Mouse (Mus musculus) large intestine, adult 2 months (tissue): ENCODE data around the gene Kcnd3. TPM values are rescaled to one million over a fixed set of nuclear protein-coding genes. Genes with fewer than 3 reads are reported as not detected.

Source experiments
- DNase-seq: peaks from one replicate; pipeline ENCODE4 v3.0.0-alpha.2; 2012; ENCODE audit warnings: low read depth, low spot score
- WGBS: fragments of 180-500 bp; shearing (Covaris S2); methylation state at CpG from one replicate; pipeline ENCODE4 v1.1.7; 2018; 5-methylcytosine and 5-hydroxymethylcytosine counted together
- polyA plus RNA-seq: library from polyadenylated mRNA; depleted of rRNA; stranded (reverse); fragments of >200 nt; gene quantifications from 2 replicates; pipeline ENCODE4 v1.2.3, GENCODE M21; 2012; rRNA removed

Gene Kcnd3
- polyA plus RNA-seq, 1 experiment: 0.62 TPM

- WGBS: 65% methylated on average over 7 of the region's 7 CpGs
- DNase-seq: no peak
Observed at GRCm38 (mm10) chr3:105707590-105707989, 255.5 kb downstream of the Kcnd3 start.

- DNase-seq: no peak
- 53% methylated on average over 6 of the region's 6 CpGs for WGBS
Observed at GRCm38 (mm10) chr3:105710246-105710645, 258.1 kb downstream of the Kcnd3 start.

GRCm38 (mm10) chr3:105711741-105712140, 259.6 kb downstream of the Kcnd3 start:
- WGBS: 63% methylated on average over 7 of the region's 7 CpGs
- no peak for DNase-seq

GRCm38 (mm10) chr3:105712827-105713226, 260.7 kb downstream of the Kcnd3 start:
- no peak for DNase-seq

GRCm38 (mm10) chr3:105714091-105714819, 262.1 kb downstream of the Kcnd3 start:
- WGBS: 56% methylated on average over 8 of the region's 8 CpGs
- DNase-seq: no peak

- DNase-seq: no peak
Observed at GRCm38 (mm10) chr3:105714820-105715167, 262.7 kb downstream of the Kcnd3 start.

- 67% methylated on average over 18 of the region's 18 CpGs for WGBS
- DNase-seq: no peak
Observed at GRCm38 (mm10) chr3:105716353-105717000, 264.3 kb downstream of the Kcnd3 start.

- DNase-seq: no peak
- WGBS: 74% methylated on average over 11 of the region's 11 CpGs
Observed at GRCm38 (mm10) chr3:105717856-105718555, 265.9 kb downstream of the Kcnd3 start.

- DNase-seq: no peak
- WGBS: 67% methylated on average over 4 of the region's 4 CpGs
Observed at GRCm38 (mm10) chr3:105718746-105719145, 266.6 kb downstream of the Kcnd3 start.

GRCm38 (mm10) chr3:105719979-105720378, 267.8 kb downstream of the Kcnd3 start:
- DNase-seq: no peak
- WGBS: 63% methylated on average over 4 of the region's 4 CpGs

GRCm38 (mm10) chr3:105720514-105720913, 268.4 kb downstream of the Kcnd3 start:
- WGBS: 63% methylated on average over 4 of the region's 4 CpGs
- no peak for DNase-seq

- DNase-seq: no peak
- 71% methylated on average over 2 of the region's 2 CpGs for WGBS
Observed at GRCm38 (mm10) chr3:105721681-105722201, 269.6 kb downstream of the Kcnd3 start.

GRCm38 (mm10) chr3:105722510-105722909, 270.4 kb downstream of the Kcnd3 start:
- DNase-seq: no peak
- 86% methylated on average over 3 of the region's 3 CpGs for WGBS

Other genes starting within 250 kb of the Kcnd3 start
- 3.5 and 7.6 TPM in 2 replicates for gene Ddx20, start 235.2 kb downstream of the Kcnd3 start, polyA plus RNA-seq